Mouse (Mus musculus): ENCODE results near the gene P3h1. TPM values are rescaled to one million over a fixed set of nuclear protein-coding genes. Genes with fewer than 3 reads are reported as not detected.

The P3h1 gene
- polyA plus RNA-seq, 1 experiment from 2014 or later, result 34.9 TPM

GRCm38 (mm10) chr4:119233256-119233901 is 664 bp downstream of the P3h1 start:
- DNase-seq (ENCODE audit: low spot score) (peak; percentile 91), ATAC-seq (replicated peaks; ENCODE audit: low FRiP score, low read depth) (no peak; the same call in 1 of the 2 replicates)
- Histone ChIP-seq H3K9ac (ENCODE audit: low read depth, low read length) (peak overlapping the region; percentile 68), H3K27me3 (ENCODE audit: insufficient read depth, low read length) (no peaks in the 10 kb centered on the region), H3K4me2 (ENCODE audit: low read length) (peak overlapping the region; percentile 86), H3K36me3 (ENCODE audit: insufficient read depth, low read length) (no peaks in the 10 kb centered on the region), H3K4me3 (replicated peaks; ENCODE audit: low read depth, low read length) (peak overlapping the region; percentile 77), H3K9me3 (replicated peaks; ENCODE audit: low read length) (no peaks in the 10 kb centered on the region), H3K4me1 (replicated peaks; ENCODE audit: insufficient read depth, low read length) (peaks cover 4% of the 10 kb centered on the region; the same call in 1 of the 2 replicates), H3K27ac (peak overlapping the region; percentile 68)
- TF ChIP-seq CTCF (IDR thresholded peaks at IDR 0.05; ENCODE audit: low read depth), result peak; percentile 49
- under 1% methylated on average over 36 of the region's 36 CpGs for WGBS

GRCm38 (mm10) chr4:119234348-119234747 is 1.6 kb downstream of the P3h1 start:
- Histone ChIP-seq H3K4me1 (replicated peaks; ENCODE audit: insufficient read depth, low read length) (peaks cover 4% of the 10 kb centered on the region; the same call in 1 of the 2 replicates), H3K27ac (no peak overlapping the region), H3K9ac (ENCODE audit: low read depth, low read length) (no peak overlapping the region), H3K4me3 (replicated peaks; ENCODE audit: low read depth, low read length) (peak overlapping the region; percentile 77), H3K4me2 (ENCODE audit: low read length) (peak overlapping the region; percentile 86), H3K9me3 (replicated peaks; ENCODE audit: low read length) (no peaks in the 10 kb centered on the region), H3K27me3 (ENCODE audit: insufficient read depth, low read length) (no peaks in the 10 kb centered on the region), H3K36me3 (ENCODE audit: insufficient read depth, low read length) (no peaks in the 10 kb centered on the region)
- WGBS, result 61% methylated on average over 3 of the region's 3 CpGs
- DNase-seq (ENCODE audit: low spot score), result no peak
- ATAC-seq (replicated peaks; ENCODE audit: low FRiP score, low read depth), result no peak
- no peak for TF ChIP-seq CTCF (IDR thresholded peaks at IDR 0.05; ENCODE audit: low read depth)

GRCm38 (mm10) chr4:119238661-119239060 is 5.9 kb downstream of the P3h1 start:
- no peaks in the 10 kb centered on the region for H3K27me3 ChIP-seq (ENCODE audit: insufficient read depth, low read length)
- 0 out of 2 replicates have a peak overlapping the region, but pooled peaks have one; percentile 44 for H3K4me2 ChIP-seq (ENCODE audit: low read length)
- no peaks in the 10 kb centered on the region for H3K9me3 ChIP-seq (replicated peaks; ENCODE audit: low read length)
- WGBS, result 81% methylated on average over 3 of the region's 3 CpGs
- 0 out of 2 replicates have a peak overlapping the region, but pooled peaks have one; percentile 25 for H3K27ac ChIP-seq
- H3K4me1 ChIP-seq (replicated peaks; ENCODE audit: insufficient read depth, low read length), result no peaks in the 10 kb centered on the region
- H3K9ac ChIP-seq (ENCODE audit: low read depth, low read length), result no peak overlapping the region
- DNase-seq (ENCODE audit: low spot score) (no peak), ATAC-seq (replicated peaks; ENCODE audit: low FRiP score, low read depth) (no peak)
- 0 out of 2 replicates have a peak, but pooled peaks cover 5% of the 10 kb centered on the region for H3K36me3 ChIP-seq (ENCODE audit: insufficient read depth, low read length)
- H3K4me3 ChIP-seq (replicated peaks; ENCODE audit: low read depth, low read length), result no peak overlapping the region
- no peak for TF ChIP-seq CTCF (IDR thresholded peaks at IDR 0.05; ENCODE audit: low read depth)

GRCm38 (mm10) chr4:119239181-119239682 is 6.5 kb downstream of the P3h1 start:
- H3K36me3 ChIP-seq (ENCODE audit: insufficient read depth, low read length), result 0 out of 2 replicates have a peak, but pooled peaks cover 5% of the 10 kb centered on the region
- H3K4me2 ChIP-seq (ENCODE audit: low read length), result peak overlapping the region; percentile 44

GRCm38 (mm10) chr4:119241664-119242063 is 8.9 kb downstream of the P3h1 start:
- no peak for ATAC-seq (replicated peaks; ENCODE audit: low FRiP score, low read depth)

More at GRCm38 (mm10) chr4:119239181-119239682, 6.5 kb downstream of the P3h1 start:
- Histone ChIP-seq H3K4me1 (replicated peaks; ENCODE audit: insufficient read depth, low read length) (no peaks in the 10 kb centered on the region), H3K4me3 (replicated peaks; ENCODE audit: low read depth, low read length) (no peak overlapping the region), H3K27me3 (ENCODE audit: insufficient read depth, low read length) (no peaks in the 10 kb centered on the region), H3K27ac (peak overlapping the region; percentile 66), H3K9me3 (replicated peaks; ENCODE audit: low read length) (no peaks in the 10 kb centered on the region), H3K9ac (ENCODE audit: low read depth, low read length) (no peak overlapping the region; the same call in 1 of the 2 replicates)
- WGBS, result 32% methylated on average over 12 of the region's 12 CpGs
- TF ChIP-seq CTCF (IDR thresholded peaks at IDR 0.05; ENCODE audit: low read depth), result peak; percentile 91
- DNase-seq (ENCODE audit: low spot score), result peak; percentile 98
- peak; percentile 64 for ATAC-seq (replicated peaks; ENCODE audit: low FRiP score, low read depth)

GRCm38 (mm10) chr4:119242571-119242970 is 9.9 kb downstream of the P3h1 start:
- no peaks in the 10 kb centered on the region for H3K9me3 ChIP-seq (replicated peaks; ENCODE audit: low read length)
- H3K36me3 ChIP-seq (ENCODE audit: insufficient read depth, low read length), result peaks cover 10% of the 10 kb centered on the region; the same call in 1 of the 2 replicates
- H3K4me1 ChIP-seq (replicated peaks; ENCODE audit: insufficient read depth, low read length), result no peaks in the 10 kb centered on the region; the same call in 1 of the 2 replicates
- DNase-seq (ENCODE audit: low spot score), result no peak
- H3K9ac ChIP-seq (ENCODE audit: low read depth, low read length), result no peak overlapping the region
- 91% methylated on average over 12 of the region's 12 CpGs for WGBS
- ATAC-seq (replicated peaks; ENCODE audit: low FRiP score, low read depth), result no peak
- H3K4me3 ChIP-seq (replicated peaks; ENCODE audit: low read depth, low read length), result no peak overlapping the region
- no peak overlapping the region for H3K4me2 ChIP-seq (ENCODE audit: low read length)
- H3K27ac ChIP-seq, result no peak overlapping the region
- no peaks in the 10 kb centered on the region for H3K27me3 ChIP-seq (ENCODE audit: insufficient read depth, low read length)
- TF ChIP-seq CTCF (IDR thresholded peaks at IDR 0.05; ENCODE audit: low read depth), result no peak

More at GRCm38 (mm10) chr4:119241664-119242063, 8.9 kb downstream of the P3h1 start:
- Histone ChIP-seq H3K27ac (no peak overlapping the region), H3K4me1 (replicated peaks; ENCODE audit: insufficient read depth, low read length) (no peaks in the 10 kb centered on the region), H3K9ac (ENCODE audit: low read depth, low read length) (no peak overlapping the region), H3K4me2 (ENCODE audit: low read length) (no peak overlapping the region), H3K4me3 (replicated peaks; ENCODE audit: low read depth, low read length) (no peak overlapping the region), H3K36me3 (ENCODE audit: insufficient read depth, low read length) (peaks cover 9% of the 10 kb centered on the region; the same call in 1 of the 2 replicates), H3K9me3 (replicated peaks; ENCODE audit: low read length) (no peaks in the 10 kb centered on the region), H3K27me3 (ENCODE audit: insufficient read depth, low read length) (no peaks in the 10 kb centered on the region)
- 86% methylated on average over 14 of the region's 14 CpGs for WGBS
- no peak for DNase-seq (ENCODE audit: low spot score)
- TF ChIP-seq CTCF (IDR thresholded peaks at IDR 0.05; ENCODE audit: low read depth), result peak; percentile 65
